Mouse (Mus musculus): ENCODE data around the gene Gsdma2.

- TF ChIP-seq CTCF (IDR thresholded peaks at IDR 0.05; ENCODE audit: low read depth) (no peak), EP300 (IDR thresholded peaks at IDR 0.05; ENCODE audit: low read depth) (no peak)
Observed at GRCm38 (mm10) chr11:98664091-98664490, 17.5 kb downstream of the Gsdma2 start, which contains the start of gene Gsdma.
